13 mouse cellular contexts compared by ENCODE assay signal in the genomic region with DNA sequence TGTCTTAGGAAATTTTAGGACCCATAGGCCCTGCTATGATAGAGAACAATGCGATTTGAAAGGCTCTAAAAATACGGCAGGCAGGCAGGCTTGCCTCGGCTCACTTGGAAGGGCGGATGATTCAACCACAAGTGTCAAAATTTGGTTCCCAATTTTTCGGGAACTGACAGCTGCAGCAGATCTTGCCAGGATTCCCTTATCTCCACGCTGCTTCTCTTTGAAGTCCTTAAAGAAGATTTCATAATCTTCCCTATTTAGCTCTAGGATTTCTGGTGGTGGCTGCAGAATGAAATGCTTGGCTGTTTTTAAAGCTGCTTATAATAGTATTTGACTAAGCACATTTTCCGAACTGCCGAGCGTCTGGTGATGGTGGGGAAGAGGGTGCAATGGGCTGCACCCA. TPM values are rescaled to one million over a fixed set of nuclear protein-coding genes. Genes with fewer than 3 reads are reported as not detected.
DNase-seq lines count a peak whose midpoint lies in the region; TF ChIP-seq lines count a peak whose summit lies in the region.
"Had no signal": no experiment of that assay in that cellular context is flagged by ENCODE, and none has a peak within 500 bp of the region (broad histone marks: within the 10 kb centered on the region; RNA-seq: fewer than 3 reads in every experiment).

No protein-coding gene starts in this region.

- intact Hi-C loops in gastrocnemius, postnatal 14 days (cut with DNase I; ENCODE audit: low total_unique reads): no loop called here
- intact Hi-C loops in left cerebral cortex, adult 2 months (cut with DNase I): no loop called here

- TF ChIP-seq CTCF in left cerebral cortex, adult 2 months (IDR thresholded peaks at IDR 0.05): no peak

- peak; percentile 16 for DNase-seq in gastrocnemius, adult 18-20 months (ENCODE audit: low spot score)
- DNase-seq in gastrocnemius, postnatal 14 days: no peak
- peak; percentile 17 for DNase-seq in retina, postnatal 7 days (ENCODE audit: low read depth, low spot score)
- no peak for DNase-seq in retina, postnatal 1 day
- DNase-seq in left cerebral cortex, adult 2 months (ENCODE audit: extremely low spot score in 1 of 2, low spot score in 2 of 2): peak in 1 of 2 experiments; percentile 44
- DNase-seq in spleen, adult 12 weeks (ENCODE audit: low spot score): no peak
- no peak for DNase-seq in ovary, postnatal 14 days (ENCODE audit: low spot score)
- DNase-seq in B cell, adult 2 months: no peak
- DNase-seq: cerebellum, adult 8-10 months had no signal

- H3K4me3 ChIP-seq in left cerebral cortex, adult 2 months: no peak overlapping the region
- H3K4me3 ChIP-seq: embryonic facial prominence, embryonic 13.5 days; neural tube, embryonic 15.5 days; stomach, embryonic 15.5 days had no signal

- H3K27ac ChIP-seq in left cerebral cortex, adult 2 months: peak overlapping the region; percentile 60
- H3K27ac ChIP-seq: embryonic facial prominence, embryonic 13.5 days; kidney, postnatal 0 days; stomach, embryonic 15.5 days had no signal

RNA-seq across cellular contexts. Expression of a gene that starts 28.8 kb away (rescaled TPM):
- 1 to 10 TPM; 3.4 to 4.7 TPM for total RNA-seq in gastrocnemius, adult 18-20 months (2021)
- 1 to 10 TPM; 3.7 to 6.2 TPM for total RNA-seq in gastrocnemius, postnatal 14 days (2021)
- total RNA-seq in left cerebral cortex, adult 2 months (2021): 10 to 100 TPM; 46.4 to 49.2 TPM

RNA-seq across cellular contexts. Expression of a gene that starts 58.2 kb away (rescaled TPM):
- 1 to 10 TPM; 1.3 to 1.5 TPM for total RNA-seq in gastrocnemius, adult 18-20 months (2021)
- 1 to 10 TPM; 2.4 to 2.7 TPM for total RNA-seq in gastrocnemius, postnatal 14 days (2021)
- 1 to 10 TPM; 6.2 to 7.7 TPM for total RNA-seq in left cerebral cortex, adult 2 months (2021)

Comparison
In these comparisons a context has a peak if more than half of its experiments do, and no peak if none do; other contexts are left out.
1. DNase-seq: peak in gastrocnemius, adult 18-20 months (single experiment) and retina, postnatal 7 days (single experiment); none in gastrocnemius, postnatal 14 days (single experiment), retina, postnatal 1 day (single experiment), spleen, adult 12 weeks (single experiment), ovary, postnatal 14 days (single experiment) and B cell, adult 2 months (0 of 2).
2. RNA of a gene that starts 28.8 kb away (total RNA-seq): 46.4 to 49.2 TPM in left cerebral cortex, adult 2 months; 3.7 to 6.2 TPM in gastrocnemius, postnatal 14 days and 3.4 to 4.7 TPM in gastrocnemius, adult 18-20 months; every median in the first group is over 4 times any median in the second.